Mouse (Mus musculus) small intestine, adult 2 months (tissue): ENCODE results near the gene Abtb2. TPM values are rescaled to one million over a fixed set of nuclear protein-coding genes. Genes with fewer than 3 reads are reported as not detected.

ENCODE experiments used
- H3K27ac ChIP-seq: fragments of 200-500 bp; 2 replicates; pipeline ENCODE4 v1.5.1; 2012; ENCODE audit warnings: low read depth, low read length, control low read depth, inconsistent platforms; ENCODE audit not compliant: insufficient read depth
- H3K27me3 ChIP-seq: fragments of 200-500 bp; 2 replicates; pipeline ENCODE4 v1.6.1; 2012; ENCODE audit warnings: mild to moderate bottlenecking, moderate library complexity, low read length, inconsistent platforms; ENCODE audit not compliant: control insufficient read depth, insufficient read depth
- H3K36me3 ChIP-seq: fragments of 200-500 bp; 2 replicates; pipeline ENCODE4 v1.6.1; 2012; ENCODE audit warnings: mild to moderate bottlenecking, low read length, control low read depth, inconsistent platforms; ENCODE audit not compliant: control insufficient read depth, insufficient read depth
- H3K4me1 ChIP-seq: fragments of 200-500 bp; 2 replicates; pipeline ENCODE4 v1.6.1; 2012; ENCODE audit warnings: low read length, inconsistent platforms, mixed read lengths; ENCODE audit not compliant: control insufficient read depth, insufficient read depth, insufficient read length
- H3K4me3 ChIP-seq: fragments of 200-500 bp; 2 replicates; pipeline ENCODE4 v1.5.1; 2012; ENCODE audit warnings: low read depth, mild to moderate bottlenecking, control low read depth, inconsistent platforms, low read length, moderate library complexity
- CTCF ChIP-seq: fragments of 200-500 bp; IDR thresholded peaks from 2 replicates; pipeline ENCODE4 v1.5.1; 2012; ENCODE audit warnings: low read depth, mild to moderate bottlenecking, control low read depth, inconsistent platforms, low read length, moderate library complexity, mixed read lengths; ENCODE audit not compliant: insufficient replicate concordance, insufficient read length; ENCODE audit errors: extremely low read depth
- POLR2A ChIP-seq: fragments of 200-500 bp; IDR thresholded peaks from 2 replicates; pipeline ENCODE4 v1.6.1; 2012; ENCODE audit warnings: low read depth, mild to moderate bottlenecking, control low read depth, inconsistent platforms, low read length, moderate library complexity
- WGBS: fragments of 180-500 bp; shearing (Covaris S2); methylation state at CpG from one replicate; pipeline ENCODE4 v1.1.7; 2018; 5-methylcytosine and 5-hydroxymethylcytosine counted together
- polyA plus RNA-seq: library from polyadenylated mRNA; depleted of rRNA; stranded (reverse); fragments of >200 nt; gene quantifications from 2 replicates; pipeline ENCODE4 v1.2.3, GENCODE M21; 2012

Abtb2 gene
- polyA plus RNA-seq, 1 experiment: 2.7 TPM

- no peaks in the 10 kb centered on the region for H3K4me1 ChIP-seq
- no peak overlapping the region for H3K4me3 ChIP-seq
- no peaks in the 10 kb centered on the region for H3K27me3 ChIP-seq
- no peak overlapping the region for H3K27ac ChIP-seq
- TF ChIP-seq POLR2A: no peak
- TF ChIP-seq CTCF: no peak
- WGBS: 72% methylated on average over 5 of the region's 5 CpGs
- no peaks in the 10 kb centered on the region for H3K36me3 ChIP-seq
These were observed 124.7 kb downstream of the Abtb2 start for GRCm38 (mm10) chr2:103690828-103691227.

DNA sequence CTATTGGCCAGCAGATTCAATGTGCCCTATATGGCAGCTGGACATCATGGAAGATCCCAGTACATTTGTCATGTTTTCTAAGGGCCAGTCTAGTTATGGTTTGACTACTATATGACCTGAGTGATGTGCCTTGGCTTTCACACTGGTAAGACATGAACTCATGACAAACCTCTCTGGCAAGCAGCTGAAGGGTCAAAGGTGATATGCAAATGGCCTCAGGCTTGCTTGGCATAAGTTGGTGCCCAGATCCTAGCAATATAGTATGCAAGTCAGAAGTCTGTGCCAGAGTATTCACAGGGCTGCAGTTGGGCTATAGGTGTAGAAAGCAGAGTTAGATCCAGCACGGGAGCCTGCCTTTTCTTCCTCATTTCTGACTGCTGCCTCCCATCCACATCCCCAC, 125.2 kb downstream of the Abtb2 start:
- 71% methylated on average over 1 of the region's 1 CpGs for WGBS
- Histone ChIP-seq H3K4me1 (no peaks in the 10 kb centered on the region), H3K36me3 (no peaks in the 10 kb centered on the region), H3K4me3 (no peak overlapping the region), H3K27me3 (no peaks in the 10 kb centered on the region), H3K27ac (no peak overlapping the region)
- TF ChIP-seq POLR2A (no peak), CTCF (no peak)

DNA sequence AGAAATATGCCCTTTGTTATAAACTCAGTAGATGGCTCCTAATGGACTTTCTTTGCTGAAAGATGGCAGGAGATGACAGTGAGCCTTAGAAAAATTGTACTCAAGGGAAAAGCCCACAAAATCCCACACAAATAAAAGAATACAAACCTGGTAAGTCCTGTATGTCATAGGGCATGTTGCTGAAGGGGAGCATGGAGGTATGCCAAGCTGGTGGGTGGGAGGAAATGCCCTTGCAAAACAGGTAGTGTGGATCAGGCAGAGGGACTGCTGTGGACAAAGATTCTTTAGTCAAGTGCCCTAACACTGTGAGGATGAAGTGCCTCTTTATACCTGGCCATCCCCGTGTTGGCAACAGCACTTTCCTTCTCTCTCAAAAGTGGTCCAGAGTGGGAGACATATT, 126.7 kb downstream of the Abtb2 start:
- no peak for TF ChIP-seq POLR2A
- TF ChIP-seq CTCF: no peak
- Histone ChIP-seq H3K36me3 (no peaks in the 10 kb centered on the region), H3K4me1 (no peaks in the 10 kb centered on the region), H3K4me3 (no peak overlapping the region), H3K27ac (no peak overlapping the region), H3K27me3 (no peaks in the 10 kb centered on the region)
- WGBS: 89% methylated on average over 1 of the region's 1 CpGs

DNA sequence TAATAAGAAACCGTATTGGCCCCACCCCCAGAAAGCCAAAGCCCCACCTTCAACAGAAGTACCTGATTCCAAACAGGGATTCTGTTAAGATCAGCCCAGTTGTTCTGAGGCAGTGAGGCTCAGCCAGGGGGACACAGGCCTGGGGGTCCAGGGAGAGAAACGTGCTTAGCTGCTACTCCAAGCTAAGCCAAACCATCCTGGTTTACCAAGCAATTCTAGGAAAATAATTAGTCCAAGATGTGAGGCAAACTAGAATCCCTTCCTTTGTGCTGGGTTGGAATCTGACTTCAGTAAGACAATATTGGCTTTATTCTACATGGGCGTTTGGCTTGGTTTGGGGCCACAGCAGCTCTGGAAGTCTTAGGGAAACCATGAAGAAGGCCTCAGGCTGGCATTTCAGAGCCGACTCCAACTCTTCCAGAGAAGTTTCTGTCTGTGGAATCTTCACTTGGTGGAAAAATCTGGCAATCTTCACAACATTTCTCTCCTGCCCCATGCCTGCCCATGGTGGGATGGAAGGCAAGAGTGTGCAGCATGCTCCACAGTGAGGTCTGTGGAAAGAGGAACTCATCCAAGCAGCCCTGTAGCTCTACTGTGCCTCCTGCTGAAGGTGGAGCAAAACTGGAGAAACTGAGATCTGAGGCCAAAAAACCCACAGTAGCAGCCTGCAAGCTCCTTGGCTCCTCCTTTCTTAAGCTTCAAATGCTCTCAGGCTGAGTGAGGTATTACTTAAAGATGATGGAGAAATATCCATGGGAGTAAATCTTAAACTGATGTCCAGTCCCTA, 128.9 kb downstream of the Abtb2 start:
- TF ChIP-seq POLR2A: no peak
- no peak for TF ChIP-seq CTCF
- WGBS: 80% methylated on average over 4 of the region's 4 CpGs
- H3K36me3 ChIP-seq: no peaks in the 10 kb centered on the region
- no peak overlapping the region for H3K4me3 ChIP-seq
- H3K4me1 ChIP-seq: no peaks in the 10 kb centered on the region
- no peak overlapping the region for H3K27ac ChIP-seq
- H3K27me3 ChIP-seq: no peaks in the 10 kb centered on the region

- H3K4me3 ChIP-seq: no peak overlapping the region
- H3K27me3 ChIP-seq: no peaks in the 10 kb centered on the region
- no peaks in the 10 kb centered on the region for H3K4me1 ChIP-seq
- H3K27ac ChIP-seq: no peak overlapping the region
- H3K36me3 ChIP-seq: no peaks in the 10 kb centered on the region
- WGBS: 63% methylated on average over 3 of the region's 3 CpGs
- TF ChIP-seq POLR2A (no peak), CTCF (no peak)
These were observed 130.1 kb downstream of the Abtb2 start for GRCm38 (mm10) chr2:103696177-103696576.

GRCm38 (mm10) chr2:103700514-103700913, 134.4 kb downstream of the Abtb2 start:
- no peak overlapping the region for H3K27ac ChIP-seq
- no peak overlapping the region for H3K4me3 ChIP-seq
- H3K36me3 ChIP-seq: no peaks in the 10 kb centered on the region
- no peaks in the 10 kb centered on the region for H3K27me3 ChIP-seq
- TF ChIP-seq CTCF: no peak
- no peak for TF ChIP-seq POLR2A
- no peaks in the 10 kb centered on the region; the same call in 1 of the 2 replicates for H3K4me1 ChIP-seq
- 88% methylated on average over 12 of the region's 12 CpGs for WGBS

GRCm38 (mm10) chr2:103703336-103703735, 137.2 kb downstream of the Abtb2 start:
- no peak overlapping the region for H3K4me3 ChIP-seq
- peaks cover 6% of the 10 kb centered on the region for H3K4me1 ChIP-seq
- H3K27ac ChIP-seq: no peak overlapping the region
- TF ChIP-seq CTCF: no peak
- no peak for TF ChIP-seq POLR2A
- WGBS: 84% methylated on average over 10 of the region's 10 CpGs
- H3K27me3 ChIP-seq: no peaks in the 10 kb centered on the region
- H3K36me3 ChIP-seq: no peaks in the 10 kb centered on the region
